Mouse (Mus musculus) megakaryocyte, embryonic 14.5 days (primary cell): ENCODE measurements at regions not wholly inside any gene's neighbourhood (a gene's known extent, or its start where the extent isn't known, plus 50 kb on each side); places are given as distances from the start of the nearest gene placed in this dataset.

Source experiments
- FLI1 ChIP-seq: IDR thresholded peaks from 2 replicates; pipeline ENCODE4 v1.6.1; 2012; ENCODE audit warnings: low read length, inconsistent platforms, mixed read lengths
- GATA1 ChIP-seq: IDR thresholded peaks from 3 replicates; pipeline ENCODE4 v1.6.1; 2012; ENCODE audit warnings: mixed read lengths, low read length, inconsistent platforms, borderline replicate concordance

DNA sequence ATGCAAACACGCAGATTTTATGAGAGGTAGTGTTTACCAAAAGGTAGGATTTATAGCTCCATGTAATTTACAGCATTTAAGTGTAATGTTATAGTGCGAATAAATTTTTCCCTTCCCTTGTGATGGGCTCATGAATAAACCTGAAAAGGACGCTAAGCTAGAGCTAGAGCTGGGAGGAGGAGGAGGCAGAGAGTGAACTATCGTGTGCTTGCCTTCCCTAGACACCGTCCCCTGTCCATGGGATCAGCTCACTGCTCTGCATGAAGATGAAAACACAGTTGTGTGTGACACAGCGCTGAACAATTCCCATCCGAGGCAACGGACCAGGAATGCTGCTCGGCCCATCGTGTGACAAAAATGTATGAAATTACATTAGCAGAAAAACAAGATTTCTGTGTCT lies 81.7 kb upstream of the Ifngr1 start:
- TF ChIP-seq FLI1 (no peak), GATA1 (no peak)
